Mouse (Mus musculus) G1E-ER4 (cell line): ENCODE measurements around the gene Sord. TPM values are rescaled to one million over a fixed set of nuclear protein-coding genes. Genes with fewer than 3 reads are reported as not detected.

Experiments
- GATA1 ChIP-seq: IDR thresholded peaks from one replicate; pipeline ENCODE4 v1.8.0; 2012; ENCODE audit warnings: low read length, inconsistent platforms
- polyA plus RNA-seq: library from polyadenylated mRNA; stranded (reverse); fragments of >175 nt; gene quantifications from 2 replicates; pipeline ENCODE4 v1.2.3, GENCODE M21; 2012

Gene Sord
- polyA plus RNA-seq, 1 experiment: 50.4 TPM

DNA sequence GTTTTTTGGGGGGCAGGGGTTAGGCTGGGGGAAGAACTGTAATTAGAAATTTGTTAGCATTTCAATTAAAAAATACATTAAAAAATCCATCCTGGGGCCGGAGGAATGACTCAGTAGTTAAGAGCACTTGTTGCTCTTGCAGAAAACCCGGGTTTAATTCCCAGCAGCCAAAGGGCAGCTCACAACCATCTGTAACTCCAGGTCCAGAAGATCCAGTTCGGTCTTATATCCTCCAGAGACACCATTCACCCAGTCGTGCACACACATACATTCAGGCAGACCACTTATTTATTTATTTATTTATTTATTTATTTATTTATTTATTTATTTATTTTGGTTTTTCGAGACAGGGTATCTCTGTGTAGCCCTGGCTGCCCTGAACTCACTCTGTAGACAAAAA, 1.2 kb upstream of the Sord start:
- no peak for TF ChIP-seq GATA1

DNA sequence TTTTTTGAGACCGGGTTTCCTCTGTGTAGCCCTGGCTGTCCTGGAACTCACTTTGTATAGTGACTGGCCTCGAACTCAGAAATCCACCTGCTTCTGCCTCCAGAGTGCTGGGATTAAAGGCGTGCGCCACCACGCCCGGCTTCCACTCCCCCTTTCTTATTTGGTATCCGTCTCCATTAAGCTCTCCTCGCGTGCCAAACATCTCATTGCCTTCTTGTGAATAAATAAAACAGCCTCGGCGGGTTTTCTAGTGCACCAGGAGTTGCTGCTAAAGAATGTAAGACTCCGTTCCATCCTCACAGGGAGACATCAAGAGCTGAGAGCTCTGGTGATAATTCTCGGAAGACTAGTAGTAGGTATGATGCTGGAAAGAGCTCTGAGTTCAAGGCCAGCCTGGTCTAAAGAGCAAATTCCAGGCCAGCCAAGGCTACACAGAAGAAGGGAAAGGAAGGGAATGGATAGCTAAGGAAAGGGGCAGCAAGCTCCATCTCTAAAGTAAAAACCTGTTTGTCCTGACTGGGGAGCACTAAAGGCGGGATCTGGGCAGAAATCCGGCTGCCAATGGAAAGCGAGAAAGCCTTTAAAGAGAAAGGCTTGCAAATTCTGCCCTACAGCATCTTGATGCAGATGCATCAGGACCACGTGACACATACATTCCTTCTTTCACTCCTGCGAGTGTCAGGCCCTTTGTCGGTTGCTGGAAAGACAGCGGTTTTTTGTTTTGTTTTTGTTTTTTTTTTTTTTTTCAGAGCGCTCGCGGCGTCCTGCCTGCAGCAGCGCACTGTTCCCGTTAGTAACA, 591 bp upstream of the Sord start:
- TF ChIP-seq GATA1: no peak

DNA sequence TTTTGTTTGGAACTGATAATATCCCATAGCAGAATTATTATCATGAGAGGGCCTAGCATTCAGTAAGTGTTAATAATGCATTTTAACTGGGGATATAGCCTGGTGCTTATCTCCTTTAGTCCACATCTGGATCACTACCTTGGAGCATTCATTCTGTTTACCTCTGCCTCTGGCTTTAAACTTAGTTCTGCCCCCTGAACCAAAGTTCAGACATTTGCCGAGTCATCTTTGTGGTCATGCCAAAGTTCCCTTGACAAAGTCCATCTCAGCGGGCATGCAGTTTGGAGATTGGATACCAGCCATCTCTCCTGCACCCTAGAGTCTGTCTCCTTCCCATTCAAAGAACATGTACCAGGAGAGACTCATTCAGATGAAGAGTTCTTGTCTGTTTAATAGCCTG, 876 bp downstream of the Sord start:
- TF ChIP-seq GATA1: peak; percentile 4

DNA sequence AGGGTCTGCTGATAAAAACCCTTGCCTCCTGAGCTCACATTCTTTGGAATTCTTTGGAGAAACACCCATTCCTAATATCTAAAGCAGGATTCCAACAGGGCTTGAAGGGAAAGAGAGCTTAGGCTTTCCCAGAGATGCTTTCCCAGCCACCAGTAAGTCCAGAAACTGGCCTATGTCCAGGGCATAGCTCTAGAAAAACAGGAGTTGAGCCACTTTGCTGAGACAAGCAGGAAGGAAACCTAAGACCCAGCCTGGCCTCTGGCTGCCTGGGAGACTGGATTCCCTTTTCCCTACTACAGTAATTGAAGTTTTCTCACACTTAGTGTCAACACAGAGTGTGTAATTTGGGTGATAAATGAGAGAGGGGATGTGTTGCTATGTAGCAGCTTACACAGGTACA, 1.8 kb downstream of the Sord start:
- no peak for TF ChIP-seq GATA1

DNA sequence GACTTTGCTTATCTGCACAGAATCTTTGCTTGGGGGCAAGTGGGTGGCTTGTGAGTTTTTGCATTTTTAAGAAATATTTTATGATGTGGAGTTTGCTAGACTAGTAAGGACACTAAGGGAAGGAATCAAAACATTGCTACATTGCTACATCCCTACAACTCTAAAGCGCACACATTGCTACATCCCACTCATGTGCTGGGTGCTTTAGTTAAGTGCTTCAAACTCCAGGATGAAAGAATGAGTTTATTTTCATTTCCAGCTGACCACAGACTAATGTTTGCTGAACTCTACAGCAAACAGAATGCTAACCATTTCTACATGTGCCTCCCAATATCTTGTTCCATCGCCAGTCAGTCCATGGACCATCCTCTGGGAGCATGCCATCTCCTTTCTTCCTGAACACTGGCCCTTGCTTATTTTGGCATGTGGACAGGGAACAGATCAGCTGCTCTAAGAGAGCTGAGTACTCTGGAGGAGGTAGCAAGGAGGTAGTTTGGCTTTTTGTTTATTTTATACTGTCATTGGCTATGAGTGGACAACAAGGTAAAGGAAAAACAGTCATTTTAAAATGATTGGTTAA, 3.4 kb downstream of the Sord start:
- no peak for TF ChIP-seq GATA1

DNA sequence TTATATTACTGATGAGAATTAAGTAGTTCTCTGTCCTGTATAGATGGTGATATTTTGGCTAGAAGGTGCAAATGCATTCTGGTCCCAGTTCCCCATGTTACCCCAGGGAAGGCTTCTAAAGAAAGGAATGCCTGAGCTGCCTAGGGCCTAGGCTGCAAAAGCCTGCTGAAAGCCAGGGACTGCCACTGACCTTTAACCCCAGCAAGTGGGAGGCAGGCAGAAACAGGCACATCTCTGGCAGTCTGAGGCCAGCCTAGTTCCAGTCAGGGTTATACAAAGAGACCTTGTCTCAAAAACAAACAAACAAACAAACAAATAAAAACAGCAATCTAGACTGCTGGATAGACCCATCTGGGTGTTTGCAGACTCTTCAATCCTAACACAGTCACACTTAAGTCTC, 6.2 kb downstream of the Sord start:
- no peak for TF ChIP-seq GATA1

DNA sequence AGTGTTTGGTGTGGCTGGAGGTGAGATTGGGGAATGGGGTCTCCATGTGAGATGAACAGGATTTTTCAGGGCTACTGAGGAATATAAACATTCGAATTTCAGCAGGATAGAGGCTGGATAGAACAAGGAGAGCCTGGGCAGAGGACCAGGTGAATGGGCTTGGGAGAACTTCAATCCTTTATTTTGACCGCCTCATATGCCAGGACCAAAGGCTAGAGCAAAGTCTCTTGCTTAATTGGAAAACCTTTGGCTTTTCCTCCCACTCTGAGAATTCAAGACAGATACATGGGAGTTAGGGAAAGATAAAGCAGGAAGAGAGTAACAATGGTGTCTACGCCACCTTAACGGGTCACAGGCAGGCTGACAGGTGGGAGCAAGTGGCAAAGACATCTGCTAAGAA, 6.7 kb downstream of the Sord start:
- TF ChIP-seq GATA1: no peak

DNA sequence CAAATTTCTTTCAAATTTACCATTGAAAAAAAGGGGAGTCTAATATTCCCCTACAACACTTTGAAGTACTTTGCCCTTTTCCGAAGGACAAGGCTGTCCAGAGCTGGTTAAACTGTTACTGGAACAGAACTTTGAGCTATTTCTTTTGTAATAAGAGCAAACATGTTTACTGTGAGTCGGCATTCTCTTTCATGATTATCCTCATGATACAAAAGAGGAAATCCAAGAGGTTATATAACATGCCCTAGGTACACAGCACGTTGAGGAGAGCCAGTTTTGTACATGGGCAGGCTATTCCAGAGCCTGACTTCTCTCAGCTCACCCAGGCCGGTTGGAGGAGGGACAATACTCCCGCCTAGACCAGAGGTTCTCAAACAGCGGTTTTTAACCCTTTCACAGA, 7.4 kb downstream of the Sord start:
- TF ChIP-seq GATA1: no peak

DNA sequence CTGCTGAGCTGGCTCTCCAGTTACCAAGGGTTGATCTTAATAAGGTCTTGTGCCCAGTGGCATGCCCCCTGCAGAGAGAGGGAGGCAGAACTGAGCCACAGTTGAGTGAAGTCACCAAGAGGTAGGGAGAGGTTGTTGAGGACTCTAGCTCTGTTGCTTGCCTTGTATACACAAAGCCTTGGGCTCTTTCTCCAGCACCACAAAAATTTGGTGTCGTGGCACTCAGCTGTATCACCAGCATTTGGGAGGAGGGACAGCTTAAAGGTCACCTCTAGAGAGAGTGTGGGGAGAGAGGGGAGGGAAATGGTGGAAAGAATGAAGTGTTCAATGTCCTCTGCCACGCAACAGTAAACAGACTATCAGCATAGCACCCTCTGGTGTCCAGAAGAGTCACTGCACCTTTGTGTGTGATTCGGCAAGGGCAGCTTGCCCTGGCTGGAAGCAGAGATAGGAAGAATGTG, 9.2 kb downstream of the Sord start:
- TF ChIP-seq GATA1: no peak

DNA sequence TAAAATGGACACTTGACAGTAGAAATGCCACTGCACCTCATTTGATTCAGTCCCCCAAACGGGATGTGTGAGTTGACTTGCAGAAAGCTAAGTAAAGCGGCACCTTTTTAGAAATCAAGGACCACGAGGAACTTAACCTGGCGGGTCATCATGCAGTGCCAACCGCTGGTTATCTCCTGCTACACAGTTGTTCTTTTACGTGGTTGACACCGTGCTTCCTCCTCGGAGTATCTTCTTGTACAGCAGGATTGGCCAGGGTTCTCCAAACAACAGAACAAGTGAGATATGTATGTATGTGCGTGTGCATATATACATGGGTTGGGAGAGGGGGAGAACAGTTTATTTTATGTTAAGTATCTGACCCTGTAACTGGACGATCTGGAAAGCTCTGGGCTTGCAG, 13.2 kb downstream of the Sord start:
- TF ChIP-seq GATA1: no peak

DNA sequence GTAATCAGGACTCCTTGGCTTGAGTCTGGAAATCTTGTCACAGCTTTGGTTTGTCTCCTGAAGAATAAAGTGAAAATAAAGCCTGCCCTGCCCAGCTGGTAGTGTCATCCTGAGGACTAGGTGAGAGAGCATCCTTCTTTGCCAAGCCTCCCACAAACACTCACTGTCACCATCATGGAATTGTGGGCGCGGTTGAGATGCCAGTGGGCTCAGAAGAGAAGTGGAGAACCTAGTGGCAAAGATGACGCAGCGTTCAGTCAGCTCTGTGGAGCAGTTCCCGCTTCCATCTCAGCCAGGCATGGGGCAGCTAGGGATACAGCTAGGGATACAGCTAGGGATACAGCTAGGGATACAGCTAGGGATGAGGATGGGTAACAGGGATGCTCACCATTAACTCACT, 21.4 kb downstream of the Sord start:
- no peak for TF ChIP-seq GATA1

DNA sequence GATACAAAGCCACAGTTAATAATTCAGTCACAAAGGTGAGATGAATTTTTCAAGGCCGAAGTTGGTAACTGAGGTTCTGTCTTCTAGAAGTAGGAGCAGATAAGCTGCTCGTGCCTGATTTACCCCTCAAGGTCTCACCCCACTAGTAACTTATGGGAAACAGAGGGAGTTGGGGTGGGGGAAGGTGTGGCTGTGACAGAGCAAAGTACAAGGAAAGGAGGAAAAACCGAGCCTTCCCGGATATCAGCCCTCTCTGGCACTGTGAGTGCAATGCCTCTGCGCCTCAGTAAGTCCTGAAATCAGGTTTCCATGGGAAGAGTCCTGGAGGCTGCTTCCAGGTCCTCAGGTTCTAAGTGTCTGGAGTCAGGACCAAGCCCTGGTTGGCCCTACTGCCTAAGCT, 26.2 kb downstream of the Sord start:
- no peak for TF ChIP-seq GATA1

DNA sequence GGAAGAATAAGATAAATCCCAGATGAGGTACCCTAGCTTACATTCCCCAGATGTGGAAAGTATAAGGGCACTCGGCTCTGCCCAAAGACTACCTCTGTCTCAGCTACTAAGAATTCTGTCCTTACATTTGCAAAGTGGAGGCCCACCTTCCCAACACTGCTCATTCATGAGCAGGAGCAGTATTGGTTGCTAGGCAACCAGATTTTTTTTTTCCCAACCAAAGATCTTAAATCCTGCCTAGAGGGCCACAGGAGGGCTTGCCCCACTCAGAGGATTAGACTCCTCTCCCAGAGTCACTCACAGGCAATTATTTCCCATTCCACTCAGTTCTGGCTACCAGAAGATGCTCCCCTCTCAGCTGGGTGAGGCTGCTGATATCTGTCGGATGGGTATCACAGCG, 30.1 kb downstream of the Sord start:
- no peak for TF ChIP-seq GATA1

DNA sequence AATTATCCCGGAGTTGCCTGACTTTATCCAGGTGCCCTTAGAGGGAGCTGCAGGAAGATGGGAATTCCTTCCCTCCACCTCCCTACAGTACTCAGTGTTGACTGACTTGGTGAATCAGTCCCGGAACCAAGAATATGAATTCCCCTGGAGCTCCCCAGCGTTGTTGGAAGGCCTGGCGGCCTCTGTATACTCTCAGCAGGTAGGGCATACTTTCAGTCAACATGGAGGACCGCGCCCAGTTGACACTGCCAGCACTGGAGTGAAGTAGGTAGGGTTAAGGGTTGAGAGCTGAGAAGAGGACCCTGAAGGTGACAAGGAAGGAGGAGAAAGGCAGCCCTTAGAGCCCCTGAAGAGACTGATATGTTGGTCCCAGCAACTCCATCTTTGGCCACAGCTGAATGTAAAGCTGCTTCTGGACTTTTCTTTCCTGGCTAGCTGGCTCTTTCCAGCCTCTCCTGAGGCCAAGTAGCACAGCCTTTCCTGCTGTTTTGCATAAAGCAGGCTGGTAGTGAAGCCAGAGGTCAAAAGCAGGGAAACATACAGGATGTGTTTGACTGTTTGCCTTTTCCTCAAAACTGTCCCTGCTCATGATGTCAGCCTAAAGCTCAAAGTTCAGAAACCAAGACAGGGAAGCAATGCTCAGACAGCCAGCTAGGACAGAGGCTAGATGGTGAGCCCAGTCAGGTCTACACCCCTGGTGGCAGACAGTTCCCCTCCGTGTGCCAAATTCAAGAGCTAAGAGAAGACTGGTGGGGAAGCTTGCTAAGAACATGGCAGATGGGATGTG, 32.1 kb downstream of the Sord start:
- no peak for TF ChIP-seq GATA1

DNA sequence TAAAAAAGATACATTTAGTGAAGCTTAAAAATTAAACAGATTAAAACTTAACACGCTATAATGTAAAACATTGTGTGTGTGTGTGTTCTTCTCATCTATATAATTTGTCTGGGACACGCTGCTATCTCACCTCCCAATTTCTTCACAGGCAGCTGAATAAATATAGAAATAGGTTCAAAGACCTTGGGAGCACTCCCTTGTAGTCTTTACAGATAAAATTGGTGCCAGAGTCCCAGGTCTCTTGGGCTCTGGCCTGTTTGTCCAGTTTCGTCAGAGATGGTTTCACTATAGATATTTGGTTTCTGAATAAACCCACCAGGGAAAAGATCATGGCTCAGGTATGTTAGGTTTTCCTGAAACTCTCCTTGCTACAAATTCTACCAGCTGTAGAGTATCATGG, 44.2 kb downstream of the Sord start:
- TF ChIP-seq GATA1: no peak

DNA sequence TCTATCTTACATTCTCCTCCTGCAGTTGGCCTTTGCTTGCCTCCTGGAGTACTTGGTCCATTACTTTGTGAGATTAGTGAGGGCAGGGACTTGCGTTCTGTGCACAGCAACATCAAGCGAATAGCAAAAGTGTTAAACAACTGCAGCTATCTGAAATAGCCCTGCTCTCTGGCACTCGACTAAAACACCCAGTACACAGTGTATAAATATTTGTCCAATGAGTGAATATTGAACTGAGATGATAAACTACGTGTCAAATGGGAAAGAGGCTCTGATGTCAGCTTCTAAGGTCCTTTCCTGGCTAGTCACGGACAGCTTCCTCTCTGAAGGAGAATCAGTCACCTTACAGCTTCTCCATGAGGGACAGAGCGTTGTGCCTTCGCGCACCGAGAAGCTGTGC, 49.5 kb downstream of the Sord start:
- TF ChIP-seq GATA1: no peak
